Mouse (Mus musculus) thymus, adult 2 months (tissue): Measurements from ENCODE around the gene Sox12.

Experiments used
- CTCF ChIP-seq: fragments of 200-500 bp; IDR thresholded peaks from 2 replicates; pipeline ENCODE4 v1.5.1; 2012; ENCODE audit warnings: mild to moderate bottlenecking, control low read depth, low read length, moderate library complexity, borderline replicate concordance; ENCODE audit not compliant: control insufficient read depth, poor library complexity, insufficient read depth; ENCODE audit errors: extremely low read depth
- POLR2A ChIP-seq: fragments of 200-500 bp; IDR thresholded peaks from 2 replicates; pipeline ENCODE4 v1.6.1; 2012; ENCODE audit warnings: mild to moderate bottlenecking, low read length, control low read depth, moderate library complexity; ENCODE audit not compliant: control insufficient read depth, poor library complexity, insufficient read depth; ENCODE audit errors: extremely low read depth

DNA sequence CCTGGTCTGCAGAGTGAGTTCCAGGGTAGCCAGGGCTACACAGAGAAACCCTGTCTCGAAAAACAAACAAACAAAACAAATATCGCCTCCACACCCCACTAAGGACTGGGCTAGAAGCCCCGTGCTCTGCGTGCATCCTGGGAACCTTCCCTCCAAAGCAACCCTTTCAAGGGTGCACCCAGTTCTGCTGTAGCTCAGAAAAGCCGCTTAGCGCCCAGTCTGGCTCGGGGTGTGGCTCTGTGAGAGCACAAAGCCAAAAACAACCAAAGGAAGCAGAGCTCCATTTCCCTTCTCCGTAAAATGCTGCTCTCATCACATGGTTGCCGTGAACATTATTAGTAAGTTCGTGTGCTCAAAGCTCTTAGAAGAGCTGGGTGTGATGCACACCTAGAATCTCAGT, 53.5 kb downstream of the Sox12 start:
- no peak for TF ChIP-seq CTCF
- no peak for TF ChIP-seq POLR2A
